ENCODE assay signal across 25 mouse cellular contexts in the genomic region with DNA sequence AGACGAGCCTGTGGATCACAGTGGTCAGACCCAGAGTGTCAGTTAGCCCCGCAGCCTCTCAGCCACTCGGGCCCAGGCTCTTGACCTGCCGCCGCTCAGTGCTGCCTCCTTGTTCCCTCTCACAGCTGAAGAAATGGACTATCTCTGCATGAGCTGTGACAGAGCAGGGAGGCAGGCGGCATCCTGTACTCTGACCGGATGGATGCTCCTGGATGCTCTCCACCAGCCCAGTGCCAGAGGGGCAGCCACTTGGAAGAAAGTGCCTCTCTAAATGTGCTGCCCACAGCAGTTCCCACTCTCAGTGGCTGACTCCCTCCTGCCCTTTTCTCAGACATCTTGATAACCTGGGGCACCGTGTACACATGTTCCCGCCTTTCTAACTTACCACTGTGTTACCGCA. TPM values are rescaled to one million over a fixed set of nuclear protein-coding genes. Genes with fewer than 3 reads are reported as not detected.
DNase-seq lines count a peak whose midpoint lies in the region; ATAC-seq and TF ChIP-seq lines count a peak whose summit lies in the region.
"Had no signal": no experiment of that assay in that cellular context is flagged by ENCODE, and none has a peak within 500 bp of the region (broad histone marks: within the 10 kb centered on the region; RNA-seq: fewer than 3 reads in every experiment).

No protein-coding gene starts in this region.

- H3K27ac ChIP-seq in kidney, adult 2 months (ENCODE audit: insufficient read depth, low read depth, low read length) = no peak overlapping the region
- H3K27ac ChIP-seq in kidney, embryonic 15.5 days = no peak overlapping the region
- no peak overlapping the region for H3K27ac ChIP-seq in forebrain, embryonic 14.5 days (ENCODE audit: low read depth, low read length)
- H3K27ac ChIP-seq: embryonic facial prominence, embryonic 12.5 days; forebrain, embryonic 13.5 days; heart, embryonic 13.5 days; hindbrain, embryonic 12.5 days had no signal

- no peak for DNase-seq in cerebellum, adult 9-11 months
- DNase-seq in cerebellum, postnatal 25 days = peak; percentile 61 to 63
- DNase-seq in cerebellum, adult 9-10 months = no peak
- DNase-seq in kidney, adult 2 months = peak; percentile 63
- no peak for DNase-seq in forebrain, embryonic 14.5 days (ENCODE audit: low spot score)
- DNase-seq: adrenal gland, adult 8-10 months; adrenal gland, postnatal 36 days; B cell, adult 2 months; embryo, embryonic 11 days; gastrocnemius, adult 2 months; gastrocnemius, postnatal 25 days; heart, postnatal 10 days; heart, postnatal 4 days; kidney, postnatal 10 days had no signal

- 80% methylated on average over 10 of the region's 10 CpGs for WGBS in kidney, adult 2 months
- WGBS in kidney, embryonic 15.5 days = 93% methylated on average over 10 of the region's 10 CpGs
- 90% methylated on average over 10 of the region's 10 CpGs for WGBS in forebrain, embryonic 14.5 days

- TF ChIP-seq CTCF in kidney, adult 2 months (conservative IDR thresholded peaks at IDR 0.05; ENCODE audit: insufficient read depth, insufficient read length, low read depth, low read length) = no peak

- H3K4me2 ChIP-seq in kidney, embryonic 15.5 days = no peak overlapping the region
- H3K4me2 ChIP-seq in forebrain, embryonic 14.5 days (ENCODE audit: low read length) = no peak overlapping the region
- H3K4me2 ChIP-seq: embryonic facial prominence, embryonic 12.5 days; forebrain, embryonic 13.5 days; heart, embryonic 13.5 days; hindbrain, embryonic 12.5 days had no signal

- TF ChIP-seq POLR2A in kidney, adult 2 months (IDR thresholded peaks at IDR 0.05; ENCODE audit: low read depth, low read length) = no peak

- no peak overlapping the region for H3K9ac ChIP-seq in kidney, embryonic 15.5 days
- H3K9ac ChIP-seq in forebrain, embryonic 14.5 days (ENCODE audit: low read length) = no peak overlapping the region
- H3K9ac ChIP-seq: embryonic facial prominence, embryonic 12.5 days; forebrain, embryonic 13.5 days; heart, embryonic 13.5 days; hindbrain, embryonic 12.5 days had no signal

- no peak overlapping the region for H3K4me3 ChIP-seq in kidney, adult 2 months (ENCODE audit: insufficient read depth, low read depth, low read length)
- no peak overlapping the region for H3K4me3 ChIP-seq in kidney, embryonic 15.5 days (replicated peaks)
- no peak overlapping the region for H3K4me3 ChIP-seq in forebrain, embryonic 14.5 days (ENCODE audit: low read depth, low read length)
- H3K4me3 ChIP-seq: embryonic facial prominence, embryonic 12.5 days; forebrain, embryonic 13.5 days; gastrocnemius, adult 2 months; heart, embryonic 13.5 days; hindbrain, embryonic 12.5 days had no signal

- no peaks in the 10 kb centered on the region for H3K27me3 ChIP-seq in kidney, adult 2 months (replicated peaks; ENCODE audit: control insufficient read depth, insufficient read depth, low read length)
- no peaks in the 10 kb centered on the region for H3K27me3 ChIP-seq in kidney, embryonic 15.5 days
- H3K27me3 ChIP-seq in forebrain, embryonic 14.5 days (replicated peaks; ENCODE audit: control insufficient read depth, insufficient read depth, low read length) = no peaks in the 10 kb centered on the region
- H3K27me3 ChIP-seq: embryonic facial prominence, embryonic 12.5 days; forebrain, embryonic 13.5 days; heart, embryonic 13.5 days; hindbrain, embryonic 12.5 days had no signal

- no peaks in the 10 kb centered on the region; the same call in none of the 2 replicates for H3K36me3 ChIP-seq in kidney, adult 2 months (ENCODE audit: control insufficient read depth, insufficient read depth, low read length)
- H3K36me3 ChIP-seq in kidney, embryonic 15.5 days = peaks cover 63% of the 10 kb centered on the region
- peaks cover 59% of the 10 kb centered on the region for H3K36me3 ChIP-seq in forebrain, embryonic 14.5 days (ENCODE audit: control insufficient read depth, insufficient read depth, low read length)

- ATAC-seq in cerebellum, adult (ENCODE audit: insufficient number of reproducible peaks, low FRiP score, low TSS enrichment) = peak; percentile 61; the same call in 1 of the 2 replicates
- ATAC-seq in kidney, embryonic 15.5 days (replicated peaks; ENCODE audit: low FRiP score) = no peak
- ATAC-seq in forebrain, embryonic 14.5 days = no peak
- ATAC-seq: CD4-positive, CD25-positive, alpha-beta regulatory T cell, adult 4 months; forebrain, embryonic 13.5 days; hindbrain, embryonic 16.5 days; inflammation-experienced regulatory T-cells, adult 6 months; intestine, postnatal 0 days had no signal

- no peaks in the 10 kb centered on the region for H3K4me1 ChIP-seq in kidney, adult 2 months (ENCODE audit: control insufficient read depth, insufficient read depth, low read length)
- 0 out of 2 replicates have a peak, but pooled peaks cover 8% of the 10 kb centered on the region for H3K4me1 ChIP-seq in kidney, embryonic 15.5 days
- H3K4me1 ChIP-seq in forebrain, embryonic 14.5 days (ENCODE audit: control insufficient read depth, insufficient read depth, low read length) = no peaks in the 10 kb centered on the region
- H3K4me1 ChIP-seq: embryonic facial prominence, embryonic 12.5 days; forebrain, embryonic 13.5 days; hindbrain, embryonic 12.5 days had no signal

- no peaks in the 10 kb centered on the region for H3K9me3 ChIP-seq in kidney, embryonic 15.5 days (replicated peaks)
- H3K9me3 ChIP-seq in forebrain, embryonic 14.5 days (replicated peaks; ENCODE audit: control insufficient read depth, low read length) = no peaks in the 10 kb centered on the region
- H3K9me3 ChIP-seq: embryonic facial prominence, embryonic 12.5 days; forebrain, embryonic 13.5 days; G1E; heart, embryonic 13.5 days; hindbrain, embryonic 12.5 days had no signal

RNA-seq across cellular contexts. Expression of a gene that starts 21.1 kb away (rescaled TPM):
- polyA plus RNA-seq in kidney, adult 2 months (2012; rRNA removed) = 69.7 and 72.9 TPM in 2 replicates
- 101 and 114 TPM in 2 replicates for polyA plus RNA-seq in kidney, embryonic 15.5 days (2015; fragmentation: Nextera tagmentation; extraction: Ambion mirVana)
- polyA plus RNA-seq in forebrain, embryonic 14.5 days (2014; fragmentation: Nextera tagmentation; extraction: Ambion mirVana) = 93.5 and 95.5 TPM in 2 replicates

RNA-seq across cellular contexts. Expression of a gene that starts 21.1 kb away (rescaled TPM):
- 13.6 and 13.8 TPM in 2 replicates for polyA plus RNA-seq in kidney, adult 2 months (2012; rRNA removed)
- polyA plus RNA-seq in kidney, embryonic 15.5 days (2015; fragmentation: Nextera tagmentation; extraction: Ambion mirVana) = 52.7 and 53.3 TPM in 2 replicates
- 25.0 and 29.1 TPM in 2 replicates for polyA plus RNA-seq in forebrain, embryonic 14.5 days (2014; fragmentation: Nextera tagmentation; extraction: Ambion mirVana)

RNA-seq across cellular contexts. Expression of a gene that starts 48.9 kb away (rescaled TPM):
- 0.14 and 0.30 TPM in 2 replicates for polyA plus RNA-seq in kidney, adult 2 months (2012; rRNA removed)
- polyA plus RNA-seq in kidney, embryonic 15.5 days (2015; fragmentation: Nextera tagmentation; extraction: Ambion mirVana) = 0.10 and 0.36 TPM in 2 replicates
- polyA plus RNA-seq in forebrain, embryonic 14.5 days (2014; fragmentation: Nextera tagmentation; extraction: Ambion mirVana) = 16.5 and 22.0 TPM in 2 replicates
- polyA plus RNA-seq: CD4-positive, CD25-positive, alpha-beta regulatory T cell, adult 4 months; G1E; inflammation-experienced regulatory T-cells, adult 6 months had no signal

RNA-seq across cellular contexts. Expression of a gene that starts 55.7 kb away (rescaled TPM):
- 8.2 and 8.4 TPM in 2 replicates for polyA plus RNA-seq in kidney, adult 2 months (2012; rRNA removed)
- polyA plus RNA-seq in kidney, embryonic 15.5 days (2015; fragmentation: Nextera tagmentation; extraction: Ambion mirVana) = 7.6 and 9.0 TPM in 2 replicates
- 5.9 and 7.2 TPM in 2 replicates for polyA plus RNA-seq in forebrain, embryonic 14.5 days (2014; fragmentation: Nextera tagmentation; extraction: Ambion mirVana)

RNA-seq across cellular contexts. Expression of a gene that starts 55.9 kb away (rescaled TPM):
- 8.3 and 9.5 TPM in 2 replicates for polyA plus RNA-seq in kidney, adult 2 months (2012; rRNA removed)
- 9.7 and 10.2 TPM in 2 replicates for polyA plus RNA-seq in kidney, embryonic 15.5 days (2015; fragmentation: Nextera tagmentation; extraction: Ambion mirVana)
- polyA plus RNA-seq in forebrain, embryonic 14.5 days (2014; fragmentation: Nextera tagmentation; extraction: Ambion mirVana) = 9.8 and 11.1 TPM in 2 replicates

Comparison
In these comparisons a context has a peak if more than half of its experiments do, and no peak if none do; other contexts are left out.
1. DNase-seq: peak in cerebellum, postnatal 25 days (2 of 2) and kidney, adult 2 months (single experiment); none in cerebellum, adult 9-11 months (single experiment), cerebellum, adult 9-10 months (single experiment) and forebrain, embryonic 14.5 days (single experiment).
2. RNA of a gene that starts 48.9 kb away (polyA plus RNA-seq): 16.5 to 22.0 TPM in forebrain, embryonic 14.5 days; 0.10 to 0.36 TPM in kidney, embryonic 15.5 days and 0.14 to 0.30 TPM in kidney, adult 2 months; every median in the first group is over 10 times any median in the second.